Mouse (Mus musculus) hindbrain, embryonic 10.5 days (tissue): Measurements from ENCODE around the gene Orm1. TPM values are rescaled to one million over a fixed set of nuclear protein-coding genes. Genes with fewer than 3 reads are reported as not detected.
A peak's percentile ranks its signal among the peaks of the same experiment; 100 is the strongest.

Source experiments
- DNase-seq: peaks from one replicate; pipeline ENCODE4 v3.0.0-alpha.2; 2017; ENCODE audit warnings: low spot score
- H3K27ac ChIP-seq: fragments of 300-500 bp; sonication (generic); 2 replicates; pipeline ENCODE4 v1.5.1; 2016; ENCODE audit warnings: mild to moderate bottlenecking, moderate library complexity
- H3K27me3 ChIP-seq: fragments of 300-500 bp; sonication (generic); 2 replicates; pipeline ENCODE4 v1.6.1; 2016; ENCODE audit warnings: mild to moderate bottlenecking; ENCODE audit not compliant: poor library complexity, insufficient read depth, severe bottlenecking
- H3K36me3 ChIP-seq: fragments of 300-500 bp; sonication (generic); 2 replicates; pipeline ENCODE4 v1.6.1; 2016; ENCODE audit warnings: mild to moderate bottlenecking, moderate library complexity
- H3K4me1 ChIP-seq: fragments of 300-500 bp; sonication (generic); replicated peaks from 2 replicates; pipeline ENCODE4 v1.6.1; 2016; ENCODE audit warnings: mild to moderate bottlenecking
- H3K4me3 ChIP-seq: fragments of 300-500 bp; sonication (generic); 2 replicates; pipeline ENCODE4 v1.5.1; 2016; ENCODE audit warnings: mild to moderate bottlenecking, moderate library complexity
- H3K9me3 ChIP-seq: fragments of 300-500 bp; sonication (generic); 2 replicates; pipeline ENCODE4 v1.6.1; 2016; ENCODE audit warnings: mild to moderate bottlenecking, moderate library complexity
- WGBS: fragments of 180-500 bp; shearing (Covaris S2); methylation state at CpG from one replicate; pipeline ENCODE4 v1.1.7; 2016; 5-methylcytosine and 5-hydroxymethylcytosine counted together
- polyA plus RNA-seq: library from polyadenylated mRNA; unstranded; fragments of >200 nt; fragmentation: Nextera tagmentation; extraction: Ambion mirVana; gene quantifications from 2 replicates; pipeline ENCODE4 v1.2.1, GENCODE M21; 2016

The Orm1 gene
- polyA plus RNA-seq, 1 experiment from 2014 or later = not detected

DNA sequence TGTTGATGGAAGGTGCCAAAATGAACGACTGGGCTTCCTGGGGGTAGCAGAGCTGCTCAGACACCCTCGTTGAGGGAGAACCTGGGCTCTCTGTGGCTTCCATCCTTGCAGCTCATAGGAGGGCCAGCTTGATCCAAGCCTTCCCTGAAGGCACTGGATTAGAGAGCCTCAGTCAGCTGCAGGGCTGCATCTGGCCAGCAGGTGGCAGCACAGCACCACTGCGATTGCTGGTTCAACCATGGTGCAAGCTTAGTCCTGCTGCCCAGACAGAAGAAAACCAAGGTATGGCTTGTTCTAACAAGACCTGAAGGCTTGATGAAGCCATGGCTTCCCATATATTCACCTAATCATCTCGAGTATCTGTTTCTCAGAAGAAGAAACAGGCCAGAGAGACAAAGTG, 24.2 kb downstream of the Orm1 start:
- Histone ChIP-seq H3K9me3 (no peaks in the 10 kb centered on the region), H3K36me3 (peaks cover 59% of the 10 kb centered on the region), H3K27ac (no peak overlapping the region), H3K4me1 (peaks cover 15% of the 10 kb centered on the region), H3K27me3 (no peaks in the 10 kb centered on the region), H3K4me3 (no peak overlapping the region)
- WGBS = 12% methylated on average over 4 of the region's 4 CpGs
- DNase-seq = peak; percentile 83

DNA sequence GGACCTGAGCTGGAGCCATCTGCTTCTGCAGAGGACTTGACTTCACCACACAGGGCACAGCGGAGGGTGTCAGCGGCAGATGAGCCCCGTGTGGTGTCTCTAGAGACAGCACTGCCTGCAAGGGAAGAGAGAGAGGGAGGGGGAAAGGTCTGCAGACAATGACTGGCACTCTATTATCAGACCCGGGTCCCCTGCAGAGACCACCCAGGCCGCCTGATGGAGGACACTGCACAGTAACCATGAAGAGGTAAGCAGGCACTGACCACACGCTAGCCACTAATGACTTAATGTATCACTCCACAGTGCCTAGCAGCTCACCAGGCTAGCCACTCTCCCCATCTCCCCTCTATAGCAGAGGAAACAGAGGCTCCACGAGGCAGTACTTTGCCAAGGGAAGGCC, 26.5 kb downstream of the Orm1 start:
- Histone ChIP-seq H3K27me3 (no peaks in the 10 kb centered on the region), H3K27ac (0 out of 2 replicates have a peak overlapping the region, but pooled peaks have one; percentile 23), H3K4me3 (no peak overlapping the region), H3K36me3 (peaks cover 83% of the 10 kb centered on the region), H3K9me3 (no peaks in the 10 kb centered on the region), H3K4me1 (peaks cover 15% of the 10 kb centered on the region)
- 38% methylated on average over 7 of the region's 7 CpGs for WGBS
- no peak for DNase-seq

GRCm38 (mm10) chr4:63371890-63372289, 27.5 kb downstream of the Orm1 start:
- 61% methylated on average over 3 of the region's 3 CpGs for whole genome bisulfite sequencing
- H3K27ac ChIP-seq = no peak overlapping the region
- H3K9me3 ChIP-seq = no peaks in the 10 kb centered on the region
- H3K36me3 ChIP-seq = peaks cover 92% of the 10 kb centered on the region
- H3K27me3 ChIP-seq = no peaks in the 10 kb centered on the region
- peaks cover 15% of the 10 kb centered on the region for H3K4me1 ChIP-seq
- H3K4me3 ChIP-seq = no peak overlapping the region
- DNase-seq = peak; percentile 23

DNA sequence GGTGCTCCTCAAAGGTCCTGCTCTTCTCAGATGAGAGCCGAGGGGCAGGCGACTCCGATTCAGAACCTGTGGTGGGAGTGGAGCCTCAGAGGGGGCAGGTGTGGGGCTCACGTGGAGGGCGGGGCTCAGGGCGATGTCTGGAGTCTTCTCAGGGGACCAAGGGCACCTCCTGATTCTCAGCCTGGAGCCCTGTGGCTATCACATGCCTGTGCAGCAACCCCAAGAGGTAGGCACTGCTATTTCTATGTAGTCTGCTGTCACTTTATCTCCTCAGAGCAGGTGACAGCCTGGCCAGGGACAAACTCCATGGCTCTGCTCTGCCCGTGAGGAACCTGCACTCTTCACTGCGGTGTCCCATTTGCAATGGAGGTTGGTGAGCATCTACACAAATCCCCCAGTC, 29.0 kb downstream of the Orm1 start:
- DNase-seq = no peak
- no peak overlapping the region for H3K27ac ChIP-seq
- H3K36me3 ChIP-seq = peaks cover 94% of the 10 kb centered on the region
- H3K27me3 ChIP-seq = no peaks in the 10 kb centered on the region
- H3K9me3 ChIP-seq = no peaks in the 10 kb centered on the region
- WGBS = 93% methylated on average over 8 of the region's 8 CpGs
- H3K4me3 ChIP-seq = no peak overlapping the region
- H3K4me1 ChIP-seq = peaks cover 15% of the 10 kb centered on the region

DNA sequence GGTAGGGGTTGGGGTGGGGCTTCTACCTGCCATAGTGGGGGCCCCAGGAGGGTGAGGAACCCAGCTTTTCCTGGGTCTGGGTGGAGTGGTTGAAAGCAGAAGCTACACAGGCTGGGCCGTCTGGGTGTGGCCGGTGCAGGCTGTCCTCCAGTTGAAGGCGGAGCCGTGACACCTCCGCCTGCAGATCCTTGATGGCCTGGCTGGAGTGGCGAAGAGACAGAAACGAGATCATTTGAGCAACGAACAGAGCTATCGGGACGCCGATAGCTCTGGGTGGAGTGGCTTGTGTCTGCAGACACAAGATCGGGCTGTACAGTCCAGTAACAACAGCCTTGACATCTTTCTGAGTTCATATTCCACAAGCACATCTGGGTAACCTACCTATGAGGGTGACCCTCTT, 30.0 kb downstream of the Orm1 start:
- no peak for DNase-seq
- Histone ChIP-seq H3K4me3 (no peak overlapping the region), H3K27me3 (no peaks in the 10 kb centered on the region), H3K36me3 (peaks cover 95% of the 10 kb centered on the region), H3K27ac (no peak overlapping the region), H3K4me1 (peaks cover 15% of the 10 kb centered on the region), H3K9me3 (no peaks in the 10 kb centered on the region)
- WGBS = 90% methylated on average over 12 of the region's 12 CpGs

DNA sequence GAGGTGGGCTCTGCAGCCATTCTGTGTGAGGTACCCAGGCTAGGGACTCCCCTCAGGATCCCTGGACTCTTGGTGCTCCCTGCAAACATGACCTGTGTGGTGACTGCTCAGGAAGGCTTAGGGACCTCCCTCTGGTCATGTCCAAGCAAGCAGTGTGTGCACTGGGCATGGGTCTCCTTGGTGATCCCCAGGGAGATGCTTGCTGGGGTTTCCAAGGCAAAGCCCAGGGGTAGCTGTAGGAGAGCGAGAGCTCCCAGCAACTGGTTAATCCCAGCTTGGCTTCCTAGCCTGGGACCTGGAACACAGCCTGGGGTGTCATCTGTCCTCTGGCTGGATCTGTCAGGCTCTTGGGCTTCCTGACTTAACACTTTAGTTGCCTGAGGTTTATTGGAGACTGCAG, 31.0 kb downstream of the Orm1 start:
- DNase-seq = no peak
- H3K36me3 ChIP-seq = peaks cover 98% of the 10 kb centered on the region
- H3K4me1 ChIP-seq = peaks cover 11% of the 10 kb centered on the region
- H3K4me3 ChIP-seq = no peak overlapping the region
- 92% methylated on average over 1 of the region's 1 CpGs for WGBS
- H3K27ac ChIP-seq = no peak overlapping the region
- no peaks in the 10 kb centered on the region for H3K9me3 ChIP-seq
- no peaks in the 10 kb centered on the region for H3K27me3 ChIP-seq

DNA sequence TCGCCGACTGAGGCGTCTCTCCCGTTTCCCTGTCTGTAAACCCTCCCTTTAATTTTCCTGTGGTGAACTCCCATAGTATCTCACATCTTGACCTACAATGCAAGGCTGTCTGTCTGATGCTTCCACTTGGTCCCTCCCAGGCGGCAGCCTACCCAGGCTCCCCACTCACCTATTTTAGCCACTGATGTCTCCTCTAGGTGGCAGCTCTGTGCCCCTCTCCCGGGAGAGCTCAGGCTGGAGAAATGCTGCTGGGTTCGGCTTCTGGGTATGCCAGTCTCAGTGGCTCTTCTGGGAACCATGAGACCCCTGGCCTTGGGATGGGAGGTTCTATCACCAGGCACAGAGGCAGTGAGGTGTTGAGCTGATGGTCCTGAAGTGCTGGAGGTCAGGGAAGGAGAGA, 33.1 kb downstream of the Orm1 start:
- peaks cover 100% of the 10 kb centered on the region for H3K36me3 ChIP-seq
- no peak for DNase-seq
- H3K27ac ChIP-seq = no peak overlapping the region
- H3K4me3 ChIP-seq = no peak overlapping the region
- no peaks in the 10 kb centered on the region for H3K4me1 ChIP-seq
- H3K27me3 ChIP-seq = no peaks in the 10 kb centered on the region
- 70% methylated on average over 7 of the region's 7 CpGs for WGBS
- no peaks in the 10 kb centered on the region for H3K9me3 ChIP-seq

DNA sequence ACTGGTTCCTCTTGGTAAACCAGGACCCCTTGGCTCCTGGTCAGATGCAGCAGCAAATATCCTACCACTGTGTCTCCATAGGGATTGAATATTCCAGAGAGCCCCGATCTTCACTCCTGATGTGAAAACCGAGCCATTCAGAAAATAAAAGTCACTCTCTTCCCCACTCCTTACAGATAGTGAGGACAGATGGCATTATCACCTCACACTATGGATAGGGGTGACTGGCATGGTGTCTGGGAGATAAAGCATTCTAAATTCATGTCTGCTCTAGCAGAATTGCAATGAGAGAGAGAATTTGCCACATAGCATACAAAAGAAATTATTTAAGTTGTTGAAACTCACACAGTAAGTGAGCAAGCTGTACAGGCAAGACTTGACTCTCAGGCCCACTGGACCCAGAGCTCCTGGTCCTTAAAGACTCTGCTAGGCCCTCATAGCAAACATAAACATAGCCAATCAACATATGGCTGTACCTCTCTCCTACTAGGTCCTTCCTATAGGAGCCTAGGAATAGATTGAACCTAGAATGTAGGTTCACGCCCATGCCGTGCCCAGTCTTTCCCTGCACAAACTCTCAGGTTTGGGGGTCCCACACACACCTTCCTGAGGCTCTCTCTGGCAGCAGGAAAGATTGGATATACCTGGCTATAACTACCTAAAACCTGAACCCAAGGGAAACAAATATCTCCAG, 38.5 kb downstream of the Orm1 start:
- Histone ChIP-seq H3K4me3 (no peak overlapping the region), H3K27me3 (no peaks in the 10 kb centered on the region), H3K36me3 (peaks cover 82% of the 10 kb centered on the region), H3K27ac (no peak overlapping the region), H3K4me1 (no peaks in the 10 kb centered on the region), H3K9me3 (no peaks in the 10 kb centered on the region)
- 92% methylated on average over 4 of the region's 4 CpGs for WGBS
- no peak for DNase-seq

GRCm38 (mm10) chr4:63383474-63383873, 39.1 kb downstream of the Orm1 start:
- Histone ChIP-seq H3K4me3 (no peak overlapping the region), H3K36me3 (peaks cover 75% of the 10 kb centered on the region), H3K4me1 (peaks cover 6% of the 10 kb centered on the region), H3K9me3 (no peaks in the 10 kb centered on the region), H3K27me3 (no peaks in the 10 kb centered on the region), H3K27ac (no peak overlapping the region)
- DNase-seq = no peak
- WGBS = 93% methylated on average over 12 of the region's 12 CpGs

- WGBS = 86% methylated on average over 4 of the region's 4 CpGs
- H3K36me3 ChIP-seq = peaks cover 67% of the 10 kb centered on the region
- H3K4me3 ChIP-seq = no peak overlapping the region
- H3K27me3 ChIP-seq = no peaks in the 10 kb centered on the region
- no peak for DNase-seq
- H3K27ac ChIP-seq = no peak overlapping the region
- H3K4me1 ChIP-seq = peaks cover 14% of the 10 kb centered on the region
- no peaks in the 10 kb centered on the region for H3K9me3 ChIP-seq
These were observed 39.9 kb downstream of the Orm1 start for GRCm38 (mm10) chr4:63384262-63384661.

GRCm38 (mm10) chr4:63385253-63385652, 40.9 kb downstream of the Orm1 start:
- peaks cover 58% of the 10 kb centered on the region for H3K36me3 ChIP-seq
- DNase-seq = no peak
- H3K27ac ChIP-seq = no peak overlapping the region
- WGBS = 89% methylated on average over 3 of the region's 3 CpGs
- H3K9me3 ChIP-seq = no peaks in the 10 kb centered on the region
- no peak overlapping the region for H3K4me3 ChIP-seq
- H3K4me1 ChIP-seq = peaks cover 24% of the 10 kb centered on the region
- no peaks in the 10 kb centered on the region for H3K27me3 ChIP-seq

- WGBS = 92% methylated on average over 11 of the region's 11 CpGs
- H3K27ac ChIP-seq = no peak overlapping the region
- peaks cover 53% of the 10 kb centered on the region for H3K36me3 ChIP-seq
- no peaks in the 10 kb centered on the region for H3K9me3 ChIP-seq
- DNase-seq = no peak
- H3K27me3 ChIP-seq = no peaks in the 10 kb centered on the region
- H3K4me1 ChIP-seq = peaks cover 27% of the 10 kb centered on the region
- no peak overlapping the region for H3K4me3 ChIP-seq
These were observed 41.4 kb downstream of the Orm1 start for GRCm38 (mm10) chr4:63385784-63386183.

DNA sequence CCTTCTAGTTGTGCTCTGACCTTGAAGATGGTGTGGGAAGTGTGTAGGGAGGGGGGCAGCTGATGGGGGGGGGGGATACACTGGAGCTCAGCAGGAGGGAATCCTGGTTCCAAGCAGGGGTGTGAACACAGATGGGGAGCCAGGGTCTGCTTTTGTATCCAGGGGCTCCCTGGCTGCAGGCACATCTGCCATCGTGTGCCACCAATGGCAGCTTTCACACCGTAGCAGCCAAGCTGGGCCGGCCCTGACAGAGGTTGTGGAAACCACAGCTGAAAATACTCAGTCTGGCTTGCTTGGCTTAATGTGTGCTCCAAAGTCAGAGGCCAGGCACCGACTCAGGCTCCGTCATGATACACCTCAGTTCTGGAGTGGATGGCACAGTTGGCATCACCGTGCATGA, 43.7 kb downstream of the Orm1 start:
- H3K27me3 ChIP-seq = no peaks in the 10 kb centered on the region
- peak overlapping the region; percentile 84 for H3K27ac ChIP-seq
- no peak for DNase-seq
- no peak overlapping the region for H3K4me3 ChIP-seq
- WGBS = 80% methylated on average over 6 of the region's 6 CpGs
- H3K9me3 ChIP-seq = no peaks in the 10 kb centered on the region
- peaks cover 38% of the 10 kb centered on the region for H3K4me1 ChIP-seq
- peaks cover 49% of the 10 kb centered on the region for H3K36me3 ChIP-seq
